Mouse (Mus musculus) cerebellum, postnatal 14 days (tissue): ENCODE results near the gene Vps53.
A peak's percentile ranks its signal among the peaks of the same experiment; 100 is the strongest.

Source experiments
- DNase-seq, 2 experiments: peaks; one replicate each; pipeline ENCODE4 v3.0.0; 2021; ENCODE audit warnings: mixed read lengths in 2 of 2

Gene Vps53

DNA sequence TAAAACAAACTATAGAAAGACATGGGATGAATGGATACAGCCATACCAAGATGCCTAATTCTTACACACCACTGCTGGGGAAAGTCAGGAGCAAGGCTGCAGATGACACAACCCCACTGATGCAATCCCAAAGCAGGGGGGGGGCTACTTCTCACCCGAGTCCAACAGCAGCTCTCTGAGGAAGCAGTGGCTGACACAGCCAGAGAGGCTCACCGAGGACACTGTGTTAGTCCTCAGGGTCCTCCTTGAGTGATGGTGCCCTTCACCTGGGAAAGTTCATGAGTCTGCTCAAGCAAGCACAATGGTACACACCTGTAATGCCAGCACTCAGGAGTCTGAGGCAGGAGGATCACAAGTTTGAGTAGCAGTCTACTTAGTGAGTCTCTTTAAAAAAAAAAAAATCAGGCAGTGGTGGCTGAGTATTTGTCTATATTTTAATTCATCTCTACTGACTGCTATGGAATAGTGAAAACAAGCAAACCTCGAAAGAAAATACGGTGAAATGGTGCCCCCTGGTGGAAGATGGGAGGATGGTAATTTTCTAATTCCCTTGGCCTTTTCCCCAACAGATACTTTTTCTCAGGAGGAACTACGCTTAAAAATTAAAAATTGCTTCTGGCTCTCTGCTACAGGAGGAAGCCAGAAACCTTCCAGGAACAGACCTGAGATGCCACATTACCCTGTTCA, 12.2 kb downstream of the Vps53 start:
- DNase-seq: peak; percentile 86

DNA sequence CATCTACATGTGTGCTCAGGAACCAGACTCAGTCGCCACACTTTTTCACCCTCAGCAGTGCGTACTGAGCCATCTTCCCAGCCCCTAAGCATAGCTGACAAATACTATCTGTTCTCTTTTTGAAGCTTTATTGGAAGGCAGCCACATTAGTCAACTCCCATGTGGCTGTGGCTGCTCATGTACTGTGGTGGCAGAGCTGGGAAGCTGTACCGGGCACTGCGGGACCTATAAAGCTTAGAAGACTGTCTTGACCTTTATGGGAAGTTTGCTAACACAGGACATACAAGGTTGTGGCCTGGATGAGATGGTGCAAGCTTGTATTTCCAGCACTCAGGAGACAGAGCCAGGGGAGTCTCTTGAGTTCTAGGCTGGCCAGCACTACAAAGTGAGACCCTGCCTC, 12.8 kb downstream of the Vps53 start:
- no peak for DNase-seq

DNA sequence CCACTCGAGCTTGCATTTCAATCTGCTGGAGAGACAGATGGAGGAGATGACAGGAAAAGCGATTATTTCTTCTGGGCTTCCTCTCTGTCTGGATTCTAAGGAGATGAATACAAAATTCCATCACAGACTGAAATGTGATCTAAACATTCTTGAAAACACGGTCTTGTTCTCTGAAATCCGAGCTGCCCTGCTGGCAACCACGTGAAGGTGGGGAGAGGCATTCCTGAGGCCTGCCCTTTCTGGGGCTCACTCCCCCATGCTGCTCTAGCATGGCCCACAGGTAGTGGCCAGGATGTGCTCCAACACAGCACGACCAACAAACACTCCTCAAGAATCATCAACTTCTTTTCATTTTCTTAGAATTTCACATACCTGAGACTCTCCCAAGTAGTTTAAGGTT, 19.2 kb downstream of the Vps53 start:
- DNase-seq: no peak

DNA sequence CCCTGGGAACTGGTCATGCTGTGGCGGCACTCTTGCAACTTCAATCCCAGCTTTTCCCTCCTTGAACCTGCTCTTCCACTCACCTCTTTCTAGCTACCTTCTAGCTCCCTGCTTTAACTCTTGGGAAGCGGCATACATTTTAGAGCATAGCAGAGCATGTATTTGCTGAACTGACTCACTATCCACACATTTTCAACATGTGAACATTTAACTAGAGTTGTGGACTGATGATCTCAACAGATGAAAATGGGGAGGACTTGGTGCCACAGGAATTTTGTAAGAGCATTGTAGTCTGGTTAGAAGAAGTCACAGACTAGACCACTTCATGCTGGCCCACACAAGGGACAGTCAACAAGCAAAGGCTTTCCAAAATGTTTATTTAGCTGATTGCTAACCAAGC, 21.1 kb downstream of the Vps53 start:
- DNase-seq: no peak

DNA sequence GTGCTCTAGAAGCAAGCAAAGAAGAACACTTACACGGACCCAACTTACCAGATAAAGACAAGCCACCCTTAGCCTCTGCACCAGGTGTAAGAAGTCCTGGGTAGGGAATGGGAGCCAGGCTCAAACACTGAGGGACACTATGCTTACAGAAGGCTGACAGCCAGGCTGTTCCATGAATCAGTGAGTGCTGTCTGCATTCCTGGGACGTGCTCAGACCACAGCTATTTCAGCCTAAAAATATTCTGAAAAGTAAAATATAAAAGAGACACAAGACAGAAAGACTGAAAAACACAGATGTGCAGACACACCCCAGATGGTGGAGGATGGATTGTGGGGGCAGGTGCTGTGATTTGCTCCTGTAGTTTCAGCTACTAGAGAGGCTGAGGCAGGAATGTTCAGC, 24.6 kb downstream of the Vps53 start:
- DNase-seq: no peak

DNA sequence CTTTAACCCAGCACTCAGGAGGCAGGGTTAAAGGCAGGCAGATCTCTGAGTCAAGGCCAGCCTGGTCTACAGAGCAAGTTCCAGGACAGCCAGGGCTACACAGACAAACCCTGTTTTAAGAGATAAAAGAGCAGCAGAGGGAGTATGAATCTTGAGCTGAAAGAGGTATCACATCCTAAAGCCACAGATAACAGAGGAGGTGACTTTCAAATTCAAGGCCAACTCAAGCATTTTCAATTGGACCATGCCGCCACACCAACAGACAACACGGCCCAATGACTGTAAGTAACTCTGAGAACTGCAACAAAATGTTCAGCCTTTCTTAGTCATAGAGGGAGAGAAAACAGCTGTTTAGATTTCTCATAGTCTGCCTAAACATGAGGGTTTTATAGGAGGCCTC, 25.2 kb downstream of the Vps53 start:
- no peak for DNase-seq

DNA sequence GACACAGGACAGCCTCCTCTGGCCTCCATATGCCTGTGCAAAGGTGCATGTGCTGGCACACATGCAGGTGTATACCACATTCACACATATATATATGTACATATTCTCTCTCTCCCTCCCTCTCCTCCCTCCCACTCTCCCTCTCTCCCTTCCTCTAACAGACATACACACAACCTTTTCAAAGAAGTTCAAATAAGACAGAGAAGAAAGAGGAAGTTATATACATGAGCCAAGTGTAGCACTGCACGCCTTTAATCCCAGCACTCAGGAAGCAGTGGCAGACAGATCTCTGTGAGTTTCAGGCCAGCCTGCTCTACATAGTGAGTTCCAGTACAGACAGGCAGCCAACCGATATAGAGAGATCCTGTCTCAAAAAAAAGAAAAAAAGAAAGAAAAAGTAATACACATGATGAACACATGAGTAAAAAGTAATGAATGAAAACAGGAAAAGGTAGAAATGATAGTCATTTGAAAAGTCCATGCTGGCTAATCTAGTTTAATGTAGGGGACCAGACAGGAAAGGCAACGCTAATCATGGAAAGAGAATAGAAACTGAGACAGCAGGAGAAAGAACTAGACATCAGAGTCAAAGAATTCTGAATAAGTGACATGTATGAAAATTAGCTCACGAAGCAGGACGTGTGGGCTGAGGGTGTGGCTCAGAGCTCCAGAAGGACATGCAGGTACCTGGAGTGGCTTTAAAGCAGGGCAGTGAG, 26.1 kb downstream of the Vps53 start:
- DNase-seq: no peak

DNA sequence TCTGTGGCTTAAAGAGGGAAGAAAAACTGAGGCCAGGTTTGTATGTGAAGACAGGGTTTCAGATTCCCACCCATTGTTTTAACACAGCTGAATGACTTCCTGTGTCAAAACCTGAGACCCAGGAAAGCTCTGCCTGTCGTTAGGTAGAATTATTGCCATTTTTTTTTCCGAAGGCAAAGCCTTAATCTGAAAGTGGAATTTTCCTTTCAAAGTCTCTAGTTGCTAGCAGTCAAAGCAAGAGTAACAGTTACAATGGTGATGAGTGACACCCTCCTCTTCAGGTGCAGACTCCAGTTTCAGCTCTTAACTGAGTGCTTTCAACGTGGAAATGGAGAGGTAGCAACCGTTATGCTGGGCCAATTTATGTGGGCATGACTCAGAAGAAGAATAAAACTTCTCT, 28.5 kb downstream of the Vps53 start:
- no peak for DNase-seq

DNA sequence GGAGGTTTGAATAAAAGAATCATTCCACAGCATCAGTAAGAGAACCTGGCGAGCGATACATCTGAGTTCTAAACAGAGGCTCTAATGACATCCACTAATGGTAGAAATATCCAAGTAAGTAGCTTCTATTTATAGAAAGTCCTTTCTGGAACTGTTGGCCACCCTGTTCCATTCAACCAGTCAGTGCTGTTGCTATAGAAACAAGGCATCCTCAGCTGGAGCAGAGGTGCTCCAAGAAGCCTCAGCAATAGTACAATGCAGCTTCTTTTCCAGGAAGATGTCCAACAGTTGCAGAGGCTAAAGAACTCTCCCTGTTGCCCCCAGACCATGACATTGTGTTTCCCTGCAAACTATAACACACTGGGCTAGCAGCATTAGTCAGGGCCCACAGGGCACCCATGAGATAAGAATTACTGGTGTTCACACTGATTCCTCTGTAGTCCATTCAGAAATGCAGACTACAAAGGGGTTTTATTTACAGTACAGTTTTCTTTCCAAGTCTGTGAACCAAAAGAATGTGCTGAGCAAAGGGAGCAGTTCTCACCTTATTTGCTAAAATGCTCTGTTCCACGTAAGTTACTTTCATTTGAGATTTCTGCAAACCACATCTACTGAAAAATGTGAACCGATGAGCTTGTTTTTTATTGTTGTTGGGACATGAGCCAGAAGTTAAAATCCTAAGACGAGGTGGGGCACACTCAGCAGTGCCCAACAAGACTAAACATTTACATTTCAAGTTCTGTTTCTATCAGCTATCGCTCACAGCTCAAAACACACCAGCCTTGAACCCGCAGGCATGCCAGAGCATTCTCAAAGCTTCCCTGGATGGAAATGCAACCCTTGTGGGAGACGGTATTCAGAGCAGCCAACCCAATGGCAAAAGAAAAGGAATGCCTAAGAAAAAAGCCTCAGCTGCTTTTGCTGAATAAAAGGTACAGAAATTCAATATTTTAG, 31.1 kb downstream of the Vps53 start:
- no peak for DNase-seq

DNA sequence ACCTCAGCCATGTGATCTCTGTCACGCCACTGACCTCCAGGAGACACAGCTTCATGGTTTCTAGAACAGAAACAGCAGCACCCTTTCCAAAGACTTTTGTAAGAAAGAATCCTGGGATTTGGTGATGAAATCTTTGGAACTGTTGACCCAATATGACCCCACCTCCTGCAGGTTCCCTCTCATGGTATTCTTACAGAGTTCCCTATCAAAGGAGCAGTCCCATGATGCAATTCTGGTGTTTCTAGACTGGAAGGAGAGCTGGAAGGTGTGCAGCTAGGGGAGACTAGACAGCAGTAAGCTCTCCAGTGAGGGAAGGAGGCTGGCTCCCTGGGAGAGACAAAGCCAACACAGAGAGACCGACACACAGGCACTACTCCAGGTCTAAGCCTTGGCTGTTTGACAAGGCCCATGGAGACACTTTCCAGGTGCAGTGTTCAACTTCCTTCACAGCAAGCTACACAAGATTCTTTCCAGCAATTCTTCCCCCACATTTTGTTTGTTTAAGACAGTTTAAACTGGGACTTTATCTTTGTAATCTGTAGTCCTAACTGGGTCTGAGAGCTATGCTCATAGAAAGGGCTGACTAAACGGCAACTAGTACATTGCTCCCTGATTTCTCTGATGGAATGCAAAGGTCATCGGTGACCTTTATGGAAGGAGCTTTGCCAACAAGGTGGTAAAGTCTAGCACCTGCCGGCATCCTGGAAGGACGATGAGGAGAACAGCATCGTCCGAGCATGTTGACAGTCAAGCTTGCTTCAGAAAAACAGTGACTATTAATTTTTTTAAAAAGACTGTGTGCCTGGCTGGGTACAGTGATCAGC, 33.0 kb downstream of the Vps53 start:
- DNase-seq: peak; percentile 13 to 39

DNA sequence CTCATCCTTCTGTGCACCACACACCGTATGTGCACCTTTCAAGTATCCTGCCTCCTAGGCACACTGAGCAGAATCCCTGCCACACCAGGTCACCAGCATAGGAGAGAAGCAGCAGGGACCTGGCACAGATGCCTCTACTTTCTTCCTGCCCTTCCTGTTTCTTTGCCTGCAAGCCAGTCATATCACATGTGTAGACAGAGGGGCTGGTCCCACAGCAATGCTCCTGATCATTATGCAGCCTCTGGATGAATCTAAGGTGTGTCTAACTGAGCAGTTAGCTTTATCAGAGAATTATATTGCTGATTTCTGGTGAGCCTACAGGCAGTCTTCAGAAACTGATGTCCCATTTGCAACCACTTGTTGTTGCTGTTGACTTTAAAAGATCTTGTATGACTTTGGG, 34.3 kb downstream of the Vps53 start:
- no peak for DNase-seq

DNA sequence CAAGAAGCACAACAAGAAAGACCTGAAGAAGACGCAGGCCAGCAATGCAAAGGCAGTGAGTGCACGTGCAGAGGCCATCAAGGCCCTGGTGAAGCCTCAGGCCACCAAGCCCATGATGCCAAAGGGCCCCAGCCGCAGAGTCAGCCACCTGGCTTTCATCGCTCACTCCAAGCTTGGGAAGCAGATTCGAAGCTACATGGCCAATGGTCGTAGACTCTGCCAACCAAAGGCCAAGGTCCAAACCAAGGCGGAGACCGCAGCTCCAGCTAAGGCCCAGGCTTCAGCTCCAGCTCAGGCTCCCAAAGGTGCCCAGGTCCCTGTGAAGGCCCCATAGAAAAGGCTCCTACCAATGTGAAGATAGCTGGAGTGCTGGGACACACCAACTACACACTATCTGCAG, 35.1 kb downstream of the Vps53 start:
- no peak for DNase-seq

DNA sequence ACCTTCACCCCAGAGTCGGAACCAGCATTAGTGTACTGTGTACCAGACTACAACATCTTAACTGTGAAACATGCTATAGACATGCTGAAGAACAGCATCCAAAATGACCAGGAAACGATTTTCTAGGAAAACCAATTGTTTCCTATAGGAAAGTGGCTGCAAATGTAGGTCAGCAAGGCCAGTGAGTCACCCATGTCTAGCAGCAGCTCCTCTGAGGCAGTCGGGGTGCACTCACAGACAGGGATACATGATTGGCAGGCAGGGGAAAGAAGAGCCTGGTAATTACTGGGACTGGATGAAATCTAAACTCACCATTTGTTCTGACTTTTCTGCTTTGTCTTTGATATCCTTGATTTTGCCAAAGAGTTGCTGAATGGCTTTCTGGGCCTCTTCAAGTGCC, 41.5 kb downstream of the Vps53 start:
- no peak for DNase-seq

DNA sequence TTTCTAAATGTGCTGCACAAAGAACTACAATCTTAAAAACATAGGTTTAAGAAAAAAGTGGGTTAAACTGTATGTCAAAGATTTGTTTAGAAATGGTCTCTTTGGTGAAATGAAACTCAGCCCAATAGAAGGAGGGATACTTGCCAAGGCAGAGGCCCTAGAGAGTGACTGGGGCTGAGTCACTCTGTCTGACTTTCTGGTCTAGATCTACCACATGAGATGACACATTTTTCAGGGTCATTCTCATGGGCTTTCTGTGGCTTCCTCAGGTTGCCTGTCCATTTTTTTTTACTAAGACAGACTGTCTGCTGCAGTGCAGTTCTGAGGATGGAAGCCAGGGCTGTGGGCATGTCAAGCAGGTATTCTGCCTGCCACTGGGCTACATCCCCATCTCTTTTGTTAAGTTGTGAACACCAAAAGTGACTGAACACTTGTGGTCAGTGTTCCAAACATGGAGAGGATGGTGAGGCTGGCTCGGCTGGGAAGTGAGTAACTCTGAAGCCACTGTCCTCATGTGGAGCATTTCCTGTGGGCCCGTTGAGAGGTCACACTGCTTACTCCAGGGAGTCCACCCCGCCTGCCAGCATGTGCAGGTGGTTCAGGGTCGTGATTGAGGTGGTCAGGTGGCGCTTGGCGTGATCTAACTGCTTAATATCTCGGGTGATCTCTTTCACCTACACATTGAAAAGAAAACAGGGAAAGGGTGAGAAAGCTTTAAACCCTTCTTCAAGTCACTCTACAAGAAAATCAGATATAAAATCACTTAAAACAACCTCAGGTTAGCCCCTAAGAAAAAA, 43.6 kb downstream of the Vps53 start:
- no peak for DNase-seq

DNA sequence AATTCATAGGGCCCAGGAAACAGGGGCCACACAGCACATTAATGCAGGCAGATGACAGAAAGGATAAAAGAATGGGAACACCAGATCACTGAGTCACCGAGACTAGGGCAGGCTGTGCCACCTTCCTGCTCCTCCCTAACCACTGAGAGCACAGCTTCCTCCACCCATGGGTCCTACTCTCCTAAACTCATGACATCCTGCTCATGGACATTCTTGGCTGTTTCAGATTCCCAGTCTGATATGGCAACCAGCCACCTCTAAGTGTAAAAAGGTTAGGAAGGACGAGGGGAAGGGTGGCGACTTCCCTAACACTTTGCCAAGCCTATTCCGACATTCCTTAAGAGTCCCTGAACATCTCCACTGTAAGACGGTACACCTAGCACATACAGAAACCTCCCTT, 48.6 kb downstream of the Vps53 start:
- no peak for DNase-seq

DNA sequence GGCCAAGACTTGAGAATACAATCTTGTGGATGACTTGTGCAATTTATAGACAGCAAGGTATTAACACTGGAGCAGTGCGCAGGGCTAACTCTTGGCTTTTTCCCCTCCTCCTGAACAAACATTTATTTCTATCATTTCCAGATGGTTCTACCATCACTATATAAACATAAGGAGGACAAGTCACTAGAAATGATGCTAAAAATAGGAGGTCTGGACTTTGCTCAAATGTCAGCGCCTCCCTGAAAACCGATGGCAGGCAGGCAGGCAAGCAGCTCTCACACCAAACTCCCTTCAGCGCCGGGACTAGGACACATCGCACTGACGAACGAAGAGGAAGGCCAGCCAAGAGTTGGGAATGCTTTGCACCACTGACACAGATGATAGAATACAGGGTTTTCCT, 54.1 kb downstream of the Vps53 start:
- no peak for DNase-seq

DNA sequence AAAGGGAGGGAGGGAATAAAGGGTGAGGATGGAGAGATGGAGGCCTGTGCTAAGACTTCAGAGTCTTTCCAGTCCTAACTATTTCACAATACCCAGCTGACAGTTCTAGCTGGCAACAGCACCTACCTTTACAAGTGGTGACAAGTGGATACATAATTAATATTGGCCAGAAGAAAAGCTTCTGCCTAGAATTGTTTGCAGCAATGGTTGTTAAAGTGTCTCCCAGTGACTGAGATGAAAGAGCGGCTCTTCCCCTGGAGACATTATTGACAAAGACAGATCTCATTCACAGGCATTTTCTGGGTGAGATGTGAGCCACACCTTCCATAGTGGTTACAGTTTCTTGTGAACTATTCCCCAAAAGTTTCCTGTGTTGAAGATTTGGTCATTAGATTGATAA, 55.9 kb downstream of the Vps53 start:
- DNase-seq: no peak

DNA sequence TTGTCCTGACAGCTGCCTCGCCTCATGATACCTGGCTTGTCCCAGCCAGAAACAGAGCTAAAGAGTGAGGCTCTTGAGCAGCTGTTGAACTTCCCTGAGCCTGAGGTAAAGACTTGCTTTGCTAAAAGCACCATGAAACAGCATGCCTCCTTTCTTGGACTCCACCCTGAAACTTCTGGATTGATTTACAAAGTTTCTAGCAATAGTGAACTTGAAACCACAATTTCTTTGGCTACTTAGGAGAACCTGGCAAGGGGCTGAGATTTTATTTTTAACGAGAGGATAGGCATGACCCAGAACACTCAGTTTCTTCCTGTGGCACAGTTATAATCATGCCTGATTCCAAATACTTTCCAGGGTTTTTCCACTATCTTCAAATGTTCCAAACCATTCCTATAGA, 56.9 kb downstream of the Vps53 start:
- DNase-seq: no peak

DNA sequence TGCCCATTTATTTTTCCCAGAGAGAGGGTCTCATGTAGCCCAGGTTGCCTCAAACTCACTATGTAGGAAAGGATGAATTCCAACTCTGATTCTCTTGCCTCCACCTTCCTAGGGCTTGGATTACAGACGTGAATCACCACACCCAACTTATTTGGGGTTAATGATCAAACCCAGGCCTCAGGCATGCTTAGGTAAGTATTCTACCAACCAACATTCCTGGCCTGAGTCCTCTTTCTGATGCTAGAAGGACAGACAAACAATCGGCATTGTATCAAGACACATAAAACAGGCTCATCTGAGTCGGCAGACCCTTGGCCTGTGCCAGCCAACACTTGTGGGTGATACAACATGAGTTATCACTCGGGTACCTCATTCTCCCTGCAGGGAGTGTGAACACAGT, 58.4 kb downstream of the Vps53 start:
- DNase-seq: no peak

DNA sequence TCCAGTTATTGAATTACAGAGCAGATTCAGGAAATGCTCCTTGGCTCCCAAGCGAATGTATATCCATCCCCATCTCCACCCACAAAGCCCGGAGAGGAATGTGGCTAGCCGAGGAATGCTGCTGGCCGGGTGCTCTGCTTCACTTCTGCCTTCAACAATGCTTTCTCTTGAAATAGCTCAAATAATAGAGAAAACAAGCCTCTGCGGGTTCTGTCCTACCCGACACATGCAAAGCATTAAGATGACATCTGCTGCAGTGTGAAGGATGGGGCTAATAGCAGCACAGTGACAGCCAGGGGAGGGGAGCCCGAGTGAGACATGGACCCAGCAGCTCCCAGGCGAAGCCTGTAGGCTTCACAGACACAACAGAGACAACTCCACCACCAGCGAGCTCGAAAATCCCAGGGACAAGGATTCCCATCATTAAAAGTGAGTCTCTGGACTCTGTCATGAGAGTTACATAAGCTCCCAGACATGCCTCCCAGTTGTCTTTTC, 59.0 kb downstream of the Vps53 start:
- DNase-seq: no peak

DNA sequence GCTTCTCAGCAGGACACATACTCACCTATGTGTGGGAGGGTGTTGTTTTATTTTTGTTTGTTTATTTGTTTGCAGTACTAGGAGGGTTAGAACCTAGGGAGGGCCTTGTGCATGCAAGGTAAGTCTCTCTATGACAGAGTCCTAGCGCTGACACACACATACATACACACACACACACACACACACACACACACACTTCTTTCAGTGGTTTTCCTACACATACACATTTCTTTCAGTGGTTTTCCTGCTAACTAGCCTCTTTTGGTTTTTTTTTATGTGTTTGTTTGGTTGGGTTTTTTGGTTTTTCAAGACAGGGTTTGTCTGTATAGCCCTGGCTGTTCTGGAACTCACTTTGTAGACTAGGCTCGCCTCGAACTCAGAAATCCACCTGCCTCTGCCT, 69.0 kb downstream of the Vps53 start:
- no peak for DNase-seq
